Mouse (Mus musculus) CD8-positive naive resting alpha-beta T cell, adult 2 months (primary cell): ENCODE measurements around the gene Slit3.

ENCODE experiments used
- DNase-seq, 2 experiments: peaks; one replicate each; pipeline ENCODE4 v3.0.0; 2022; ENCODE audit warnings: low read depth in 2 of 2, low spot score in 2 of 2

Gene Slit3

GRCm38 (mm10) chr11:35732366-35732765, 611.3 kb downstream of the Slit3 start:
- no peak for DNase-seq

GRCm38 (mm10) chr11:35736817-35737216, 615.8 kb downstream of the Slit3 start:
- DNase-seq: no peak

- DNase-seq: no peak
Measured at GRCm38 (mm10) chr11:35737262-35737661, 616.2 kb downstream of the Slit3 start.

- no peak for DNase-seq
Measured at GRCm38 (mm10) chr11:35738102-35738501, 617.1 kb downstream of the Slit3 start.

- DNase-seq: no peak
Measured at GRCm38 (mm10) chr11:35743586-35743985, 622.6 kb downstream of the Slit3 start.

GRCm38 (mm10) chr11:35744571-35744970, 623.5 kb downstream of the Slit3 start:
- no peak for DNase-seq

GRCm38 (mm10) chr11:35750578-35750977, 629.6 kb downstream of the Slit3 start:
- DNase-seq: no peak

- no peak for DNase-seq
Measured at GRCm38 (mm10) chr11:35754906-35755418, 633.9 kb downstream of the Slit3 start.

GRCm38 (mm10) chr11:35755546-35755945, 634.5 kb downstream of the Slit3 start:
- no peak for DNase-seq

- DNase-seq: no peak
Measured at GRCm38 (mm10) chr11:35756411-35757303, 635.6 kb downstream of the Slit3 start.
